Mouse (Mus musculus) ES-E14 (cell line): ENCODE measurements around the gene Tbc1d24. TPM values are rescaled to one million over a fixed set of nuclear protein-coding genes. Genes with fewer than 3 reads are reported as not detected.

Experiments
- DNase-seq: peaks from one replicate; pipeline ENCODE4 v3.0.0-alpha.2; 2013; ENCODE audit warnings: low read depth, low spot score
- H3K27ac ChIP-seq: 2 replicates; pipeline ENCODE4 v1.5.1; 2012; ENCODE audit warnings: low read depth, mild to moderate bottlenecking, low read length, moderate library complexity, mixed read lengths; ENCODE audit not compliant: poor library complexity, insufficient read depth, severe bottlenecking
- H3K36me3 ChIP-seq: 2 replicates; pipeline ENCODE4 v1.6.1; 2012; ENCODE audit warnings: mild to moderate bottlenecking, low read length, moderate library complexity, mixed read lengths; ENCODE audit not compliant: control insufficient read depth, poor library complexity, insufficient read depth, severe bottlenecking
- H3K4me1 ChIP-seq, 2 experiments: fragments of 150-350 bp in 1 of 2; sonication (generic) in 1 of 2; 2 replicates each; pipeline ENCODE4 v1.6.1; 2012; ENCODE audit warnings: low read length in 2 of 2, mild to moderate bottlenecking in 1 of 2, mixed read lengths in 1 of 2; ENCODE audit not compliant: control insufficient read depth in 2 of 2, insufficient read depth in 2 of 2, poor library complexity in 1 of 2
- H3K4me3 ChIP-seq, 2 experiments: fragments of 150-350 bp in 1 of 2; sonication (generic) in 1 of 2; 2 replicates each; pipeline ENCODE4 v1.5.1; 2012; ENCODE audit warnings: low read length in 2 of 2, low read depth in 1 of 2, mild to moderate bottlenecking in 1 of 2, mixed read lengths in 1 of 2; ENCODE audit not compliant: insufficient read depth in 1 of 2, poor library complexity in 1 of 2, severe bottlenecking in 1 of 2
- H3K9ac ChIP-seq: 2 replicates; pipeline ENCODE4 v1.6.1; 2012; ENCODE audit warnings: low read depth, mild to moderate bottlenecking, low read length, mixed read lengths; ENCODE audit not compliant: poor library complexity, insufficient read depth, severe bottlenecking
- H3K9me3 ChIP-seq: fragments of 150-350 bp; sonication (generic); 2 replicates; pipeline ENCODE4 v1.6.1; 2012; ENCODE audit warnings: low read depth, mild to moderate bottlenecking, low read length; ENCODE audit not compliant: control insufficient read depth, insufficient read depth
- CHD2 ChIP-seq: IDR thresholded peaks from 2 replicates; pipeline ENCODE4 v1.6.1; 2014; ENCODE audit warnings: mild to moderate bottlenecking, low read depth, low read length, inconsistent platforms
- HCFC1 ChIP-seq: IDR thresholded peaks from 2 replicates; pipeline ENCODE4 v1.6.1; 2012; ENCODE audit warnings: low read length, inconsistent platforms, borderline replicate concordance; ENCODE audit not compliant: insufficient read depth
- MAFK ChIP-seq: IDR thresholded peaks from 2 replicates; pipeline ENCODE4 v1.6.1; 2014; ENCODE audit warnings: mild to moderate bottlenecking, low read depth, low read length, inconsistent platforms; ENCODE audit not compliant: insufficient read depth
- ZC3H11A ChIP-seq: IDR thresholded peaks from 2 replicates; pipeline ENCODE4 v1.6.1; 2012; ENCODE audit warnings: low read depth, mild to moderate bottlenecking, inconsistent platforms, low read length, borderline replicate concordance
- ZNF384 ChIP-seq: IDR thresholded peaks from 2 replicates; pipeline ENCODE4 v1.6.1; 2012; ENCODE audit warnings: low read depth, low read length, inconsistent platforms
- in situ Hi-C, 2 experiments: fragments of 600-800 bp; cut with MboI; formaldehyde crosslinking; loops; one replicate each; pipeline ENCODE4 v1.15.1; 2025; ENCODE audit warnings: low sequenced_read_pairs in 2 of 2, inconsistent platforms in 1 of 2; ENCODE audit not compliant: unreplicated experiment in 2 of 2
- total RNA-seq: library from RNA; depleted of rRNA; stranded (reverse); fragments of 300-350 nt; gene quantifications from 2 replicates; pipeline ENCODE4 v1.2.3, GENCODE M21; 2012; rRNA removed

The Tbc1d24 gene
- 14.1 and 20.4 TPM in 2 replicates for total RNA-seq

GRCm38 (mm10) chr17:24205284-24205888, at the start of gene Tbc1d24:
Tbc1d24 (minus strand) TSS chr17:24205562.
- H3K36me3 ChIP-seq, result no peaks in the 10 kb centered on the region
- H3K9ac ChIP-seq, result peak within 1 kb of the TSS; percentile 74
- H3K27ac ChIP-seq, result no peak within 1 kb of the TSS
- no peaks in the 10 kb centered on the region for H3K9me3 ChIP-seq
- TF ChIP-seq ZNF384 (no peak), ZC3H11A (no peak), MAFK (no peak), HCFC1 (no peak), CHD2 (no peak)
- DNase-seq, result peak; percentile 88
- H3K4me1 ChIP-seq, result peaks cover 12 to 36% of the 10 kb centered on the region in 2 experiments
- in situ Hi-C loops, result no loop called here
- H3K4me3 ChIP-seq, result peak within 1 kb of the TSS; percentile 75 to 82

GRCm38 (mm10) chr17:24252329-24252728, 47.0 kb upstream of the Tbc1d24 start:
- in situ Hi-C loops, result no loop called here
- peak; percentile 77 for TF ChIP-seq ZNF384
- no peak for TF ChIP-seq MAFK
- peaks cover 0 to 2% of the 10 kb centered on the region in 2 experiments; a peak in 1 of 4 replicates for H3K4me1 ChIP-seq
- no peaks in the 10 kb centered on the region for H3K9me3 ChIP-seq
- DNase-seq, result no peak
- 0 out of 4 replicates have a peak overlapping the region, but pooled peaks of 1 of the 2 experiments have one; percentile 66 for H3K4me3 ChIP-seq
- peak overlapping the region; percentile 95; the same call in 1 of the 2 replicates for H3K9ac ChIP-seq
- H3K27ac ChIP-seq, result peak overlapping the region; percentile 98; the same call in 1 of the 2 replicates
- peaks cover 9% of the 10 kb centered on the region for H3K36me3 ChIP-seq

- H3K4me3 ChIP-seq, result peak within 1 kb of the TSS; percentile 90 to 96
- peak; percentile 98 for DNase-seq
- H3K4me1 ChIP-seq, result peaks cover 0 to 2% of the 10 kb centered on the region in 2 experiments; a peak in 1 of 4 replicates
- H3K9ac ChIP-seq, result peak within 1 kb of the TSS; percentile 95
- TF ChIP-seq CHD2, result peak; percentile 66; the same call in 1 of the 2 replicates
- no peak for TF ChIP-seq MAFK
- TF ChIP-seq ZNF384, result no peak
- H3K36me3 ChIP-seq, result peaks cover 13% of the 10 kb centered on the region
- no peaks in the 10 kb centered on the region for H3K9me3 ChIP-seq
- in situ Hi-C loops, result no loop called here
- peak within 1 kb of the TSS; percentile 98 for H3K27ac ChIP-seq
Observed at GRCm38 (mm10) chr17:24251320-24252069, 46.1 kb upstream of the Tbc1d24 start, which contains the start of gene Ccnf. Ccnf (minus strand) TSS chr17:24251484.

GRCm38 (mm10) chr17:24250988-24251319, 45.6 kb upstream of the Tbc1d24 start:
- in situ Hi-C loops, result no loop called here
- peaks cover 17% of the 10 kb centered on the region for H3K36me3 ChIP-seq
- H3K9ac ChIP-seq, result peak overlapping the region; percentile 94
- TF ChIP-seq CHD2, result no peak
- no peak for TF ChIP-seq MAFK
- TF ChIP-seq ZC3H11A, result no peak
- no peak for TF ChIP-seq HCFC1
- no peak for TF ChIP-seq ZNF384
- peak overlapping the region; percentile 90 to 96 for H3K4me3 ChIP-seq
- DNase-seq, result peak; percentile 8
- H3K4me1 ChIP-seq, result peaks cover 0 to 2% of the 10 kb centered on the region in 2 experiments; a peak in 1 of 4 replicates
- H3K9me3 ChIP-seq, result no peaks in the 10 kb centered on the region
- peak overlapping the region; percentile 81 for H3K27ac ChIP-seq
